Mouse (Mus musculus) stomach, embryonic 14.5 days (tissue): ENCODE results near the gene Mogat2. TPM values are rescaled to one million over a fixed set of nuclear protein-coding genes. Genes with fewer than 3 reads are reported as not detected.

ENCODE experiments used
- ATAC-seq: fragments of 200-750 bp; cut with Nextera tagmentation; 2 replicates; pipeline ENCODE4 v1.8.0; 2017; ENCODE audit warnings: low read depth, moderate TSS enrichment; ENCODE audit not compliant: insufficient number of reproducible peaks, insufficient read depth, low FRiP score
- H3K27ac ChIP-seq: fragments of 300-500 bp; sonication (generic); 2 replicates; pipeline ENCODE4 v1.5.1; 2014; ENCODE audit warnings: mild to moderate bottlenecking, low read length, moderate library complexity, mixed read lengths
- H3K27me3 ChIP-seq: fragments of 300-500 bp; sonication (generic); 2 replicates; pipeline ENCODE4 v1.6.1; 2014; ENCODE audit warnings: low read length, control low read depth, mixed read lengths; ENCODE audit not compliant: control insufficient read depth, insufficient read depth
- H3K36me3 ChIP-seq: fragments of 300-500 bp; sonication (generic); 2 replicates; pipeline ENCODE4 v1.6.1; 2014; ENCODE audit warnings: mild to moderate bottlenecking, control low read depth, low read length, moderate library complexity, mixed read lengths; ENCODE audit not compliant: control insufficient read depth, insufficient read depth
- H3K4me1 ChIP-seq: fragments of 300-500 bp; sonication (generic); 2 replicates; pipeline ENCODE4 v1.6.1; 2014; ENCODE audit warnings: low read length, control low read depth, mixed read lengths; ENCODE audit not compliant: control insufficient read depth, insufficient read depth
- H3K4me2 ChIP-seq: fragments of 300-500 bp; sonication (generic); replicated peaks from 2 replicates; pipeline ENCODE4 v1.6.1; 2014; ENCODE audit warnings: low read depth, low read length, control low read depth
- H3K4me3 ChIP-seq: fragments of 300-500 bp; sonication (generic); 2 replicates; pipeline ENCODE4 v1.5.1; 2014; ENCODE audit warnings: low read depth, low read length, control low read depth
- H3K9ac ChIP-seq: fragments of 300-500 bp; sonication (generic); replicated peaks from 2 replicates; pipeline ENCODE4 v1.6.1; 2014; ENCODE audit warnings: low read depth, mild to moderate bottlenecking, control low read depth, low read length, moderate library complexity, mixed read lengths
- H3K9me3 ChIP-seq: fragments of 300-500 bp; sonication (generic); 2 replicates; pipeline ENCODE4 v1.6.1; 2016; ENCODE audit warnings: low read depth, low read length, control low read depth; ENCODE audit not compliant: control insufficient read depth
- WGBS: fragments of 180-500 bp; shearing (Covaris S2); extraction: QIAGEN DNeasy Blood & Tissue Kit; methylation state at CpG from one replicate; pipeline ENCODE4 v1.1.7; 2014; 5-methylcytosine and 5-hydroxymethylcytosine counted together
- polyA plus RNA-seq: library from polyadenylated mRNA; unstranded; fragments of >200 nt; fragmentation: Nextera tagmentation; extraction: Ambion mirVana; gene quantifications from 2 replicates; pipeline ENCODE4 v1.2.1, GENCODE M21; 2014

The Mogat2 gene
- polyA plus RNA-seq, 1 experiment from 2014 or later, result 7.5 TPM

DNA sequence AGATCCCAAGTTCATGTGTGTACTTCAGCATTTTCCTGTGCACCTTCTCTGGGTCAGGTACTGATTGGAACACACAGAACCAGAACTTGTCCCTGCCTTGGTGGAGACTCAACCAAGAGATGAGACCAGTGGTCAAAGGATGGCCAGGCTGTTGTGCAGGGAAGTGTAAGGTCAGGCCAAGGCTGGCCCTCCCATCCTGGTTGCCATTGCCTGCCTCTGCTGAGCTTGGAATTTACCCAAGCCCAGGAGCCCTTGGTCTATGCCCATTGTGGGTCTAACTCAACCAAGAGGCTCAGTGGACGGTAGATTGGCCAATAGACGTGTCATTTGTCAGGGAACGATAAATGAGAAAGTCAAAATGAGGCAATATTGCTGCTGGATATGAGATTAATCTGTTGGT lies 53.0 kb downstream of the Mogat2 start:
- H3K4me1 ChIP-seq, result peaks cover 3% of the 10 kb centered on the region; the same call in 1 of the 2 replicates
- no peak overlapping the region for H3K4me3 ChIP-seq
- no peaks in the 10 kb centered on the region for H3K27me3 ChIP-seq
- no peak overlapping the region for H3K9ac ChIP-seq
- ATAC-seq, result no peak
- WGBS, result 85% methylated on average over 3 of the region's 3 CpGs
- no peak overlapping the region for H3K4me2 ChIP-seq
- no peaks in the 10 kb centered on the region for H3K36me3 ChIP-seq
- H3K27ac ChIP-seq, result no peak overlapping the region
- no peaks in the 10 kb centered on the region for H3K9me3 ChIP-seq

- no peak for ATAC-seq
- no peak overlapping the region for H3K27ac ChIP-seq
- H3K4me1 ChIP-seq, result peaks cover 3% of the 10 kb centered on the region; the same call in 1 of the 2 replicates
- 74% methylated on average over 6 of the region's 6 CpGs for WGBS
- H3K4me3 ChIP-seq, result no peak overlapping the region
- no peak overlapping the region for H3K9ac ChIP-seq
- no peaks in the 10 kb centered on the region for H3K9me3 ChIP-seq
- H3K36me3 ChIP-seq, result no peaks in the 10 kb centered on the region
- no peaks in the 10 kb centered on the region for H3K27me3 ChIP-seq
- H3K4me2 ChIP-seq, result no peak overlapping the region
Measured at GRCm38 (mm10) chr7:99183751-99184150, 54.7 kb downstream of the Mogat2 start.

DNA sequence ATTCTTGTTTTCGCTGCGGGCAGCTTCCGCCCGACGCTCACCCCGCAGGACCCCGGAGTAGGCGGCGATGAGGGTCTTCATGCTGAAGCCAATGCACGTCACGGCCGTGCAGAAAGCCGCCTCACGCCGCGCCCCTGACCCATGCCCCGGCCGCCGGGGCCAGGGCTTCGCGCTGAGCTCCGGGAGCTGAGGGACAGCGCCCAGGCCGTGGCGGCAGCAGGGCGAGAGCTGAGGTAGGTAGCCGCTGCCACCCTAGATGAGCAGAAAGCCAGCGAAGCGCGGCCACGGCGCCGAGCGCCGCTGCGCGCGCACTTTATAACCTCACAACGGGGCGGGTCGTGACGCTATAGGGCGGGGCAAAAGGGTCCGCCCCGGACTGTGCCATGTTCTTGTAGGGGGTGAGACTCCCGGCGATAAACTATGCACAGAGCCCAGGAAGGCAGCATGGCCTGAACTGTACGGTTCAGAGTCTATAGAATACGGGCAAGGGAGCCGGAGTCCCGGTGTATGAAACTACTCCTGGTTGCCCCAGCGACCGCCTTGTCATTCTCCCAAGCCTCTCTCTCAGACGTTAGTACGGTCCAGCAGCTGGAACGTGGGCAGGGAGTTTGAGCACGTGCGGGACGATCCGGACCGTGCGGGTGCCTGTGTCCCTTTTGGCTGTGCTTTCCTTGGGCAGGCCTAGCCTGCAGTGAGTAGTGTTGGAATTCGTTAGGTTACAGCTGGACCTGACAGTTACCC lies 55.8 kb downstream of the Mogat2 start, which contains the start of gene Dgat2:
Dgat2 (minus strand) TSS at position 288 of the 741 bp plus-strand sequence.
- Histone ChIP-seq H3K27me3 (no peaks in the 10 kb centered on the region), H3K4me1 (peaks cover 3% of the 10 kb centered on the region; the same call in 1 of the 2 replicates), H3K9ac (peak within 1 kb of the TSS; percentile 49), H3K4me2 (peak within 1 kb of the TSS; percentile 90), H3K36me3 (no peaks in the 10 kb centered on the region), H3K4me3 (peak within 1 kb of the TSS; percentile 53), H3K27ac (peak within 1 kb of the TSS; percentile 77), H3K9me3 (no peaks in the 10 kb centered on the region)
- ATAC-seq, result peak; percentile 91
- under 1% methylated on average over 63 of the region's 63 CpGs for WGBS

DNA sequence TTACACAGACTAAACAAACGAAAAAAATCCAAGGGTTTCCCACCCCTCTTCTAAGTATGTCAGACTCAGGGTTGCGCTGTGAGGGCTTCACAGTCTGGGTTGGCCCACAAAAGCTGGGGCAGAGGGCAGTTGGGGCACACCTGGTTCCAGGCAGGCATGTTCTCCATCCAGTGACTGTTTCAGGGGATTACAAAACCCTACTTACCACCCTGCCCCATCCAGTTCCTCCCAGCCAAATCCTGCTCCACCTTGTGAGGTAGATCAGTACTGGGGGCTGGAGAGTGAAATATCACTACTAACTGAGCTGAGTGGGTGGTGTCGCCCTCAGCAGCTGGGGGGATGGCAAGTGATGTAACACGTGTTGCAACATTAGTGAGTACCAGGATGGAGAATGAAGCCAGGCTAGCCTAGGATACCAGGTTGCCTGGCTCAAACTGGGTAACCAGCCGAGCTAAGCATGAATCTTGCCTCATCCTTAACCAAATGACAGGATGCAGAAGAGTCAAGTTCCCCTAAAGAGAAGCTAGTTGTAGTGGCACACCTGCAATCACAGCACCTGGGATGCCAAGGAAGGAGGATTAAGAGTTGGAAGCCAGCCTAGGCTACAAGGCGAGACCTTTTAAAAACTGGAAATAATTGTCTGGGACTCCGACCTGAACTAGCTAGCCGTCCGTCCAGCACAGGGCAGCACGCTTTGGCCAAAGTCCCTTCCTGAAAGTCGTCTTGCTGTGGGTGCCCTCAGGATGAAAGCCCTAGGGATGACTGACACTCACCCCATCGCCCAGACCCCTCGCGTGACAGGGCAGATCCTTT lies 56.6 kb downstream of the Mogat2 start:
- no peak overlapping the region for H3K27ac ChIP-seq

GRCm38 (mm10) chr7:99180162-99180561 lies 58.3 kb downstream of the Mogat2 start:
- H3K9ac ChIP-seq, result no peak overlapping the region
- H3K4me2 ChIP-seq, result no peak overlapping the region
- no peak for ATAC-seq
- H3K9me3 ChIP-seq, result no peaks in the 10 kb centered on the region
- no peak overlapping the region for H3K27ac ChIP-seq
- 86% methylated on average over 1 of the region's 1 CpGs for WGBS
- H3K36me3 ChIP-seq, result no peaks in the 10 kb centered on the region
- no peak overlapping the region for H3K4me3 ChIP-seq
- no peaks in the 10 kb centered on the region for H3K27me3 ChIP-seq
- H3K4me1 ChIP-seq, result peaks cover 3% of the 10 kb centered on the region; the same call in 1 of the 2 replicates

More for the DNA sequence above, 56.6 kb downstream of the Mogat2 start:
- no peaks in the 10 kb centered on the region for H3K9me3 ChIP-seq
- no peaks in the 10 kb centered on the region for H3K36me3 ChIP-seq
- H3K4me2 ChIP-seq, result peak overlapping the region; percentile 90
- peaks cover 3% of the 10 kb centered on the region; the same call in 1 of the 2 replicates for H3K4me1 ChIP-seq
- H3K27me3 ChIP-seq, result no peaks in the 10 kb centered on the region
- H3K4me3 ChIP-seq, result peak overlapping the region; percentile 53
- ATAC-seq, result 0 out of 2 replicates have a peak, but pooled peaks have one; percentile 7
- 22% methylated on average over 14 of the region's 14 CpGs for WGBS
- H3K9ac ChIP-seq, result peak overlapping the region; percentile 49

GRCm38 (mm10) chr7:99179271-99179670 lies 59.1 kb downstream of the Mogat2 start:
- H3K4me3 ChIP-seq, result no peak overlapping the region
- H3K36me3 ChIP-seq, result no peaks in the 10 kb centered on the region
- H3K4me2 ChIP-seq, result no peak overlapping the region
- ATAC-seq, result no peak
- no peak overlapping the region for H3K9ac ChIP-seq
- WGBS, result 89% methylated on average over 9 of the region's 9 CpGs
- no peak overlapping the region for H3K27ac ChIP-seq
- no peaks in the 10 kb centered on the region for H3K9me3 ChIP-seq
- peaks cover 3% of the 10 kb centered on the region; the same call in 1 of the 2 replicates for H3K4me1 ChIP-seq
- no peaks in the 10 kb centered on the region for H3K27me3 ChIP-seq

DNA sequence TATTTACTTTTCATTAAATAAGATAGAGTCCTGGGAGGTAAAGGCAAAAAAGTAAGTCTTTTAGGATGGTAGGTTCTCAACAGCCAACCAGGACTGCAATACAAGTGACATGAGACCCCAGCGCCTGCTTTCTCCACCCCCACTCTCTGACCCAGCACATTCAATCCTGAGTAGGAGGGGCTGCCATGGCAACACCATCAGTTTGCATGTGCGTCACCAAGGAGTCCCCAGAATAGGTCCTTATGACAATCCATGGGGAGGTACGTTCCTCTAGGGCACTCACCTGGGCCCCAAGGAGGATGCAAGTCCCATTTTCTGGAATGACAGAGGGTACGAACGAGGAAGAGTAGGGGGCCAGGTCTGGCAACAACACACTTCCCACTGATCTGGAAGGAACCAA lies 61.0 kb downstream of the Mogat2 start:
- Histone ChIP-seq H3K4me2 (no peak overlapping the region), H3K4me3 (no peak overlapping the region), H3K27me3 (no peaks in the 10 kb centered on the region), H3K9ac (no peak overlapping the region), H3K9me3 (no peaks in the 10 kb centered on the region), H3K36me3 (no peaks in the 10 kb centered on the region), H3K27ac (no peak overlapping the region), H3K4me1 (peaks cover 3% of the 10 kb centered on the region; the same call in 1 of the 2 replicates)
- 86% methylated on average over 5 of the region's 5 CpGs for WGBS
- no peak for ATAC-seq

DNA sequence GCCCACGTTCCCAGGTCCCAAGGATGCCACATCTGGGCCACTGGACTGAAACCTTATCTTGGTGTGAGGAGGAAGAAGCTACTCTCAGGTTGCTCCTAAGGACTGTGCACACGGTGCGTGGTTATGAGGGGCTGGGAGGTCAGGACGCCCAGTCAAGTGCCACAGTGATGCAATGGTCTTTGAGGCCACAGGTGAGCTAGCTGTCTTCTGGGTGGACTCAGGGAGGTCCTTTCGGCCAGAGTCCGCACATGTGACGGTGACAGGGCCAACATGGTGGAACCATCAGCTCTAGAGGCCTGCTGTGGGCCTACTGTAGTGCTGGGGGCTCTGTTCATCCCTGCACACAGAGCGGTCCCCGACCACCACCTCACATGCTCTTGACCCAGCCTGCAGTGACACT lies 62.8 kb downstream of the Mogat2 start:
- Histone ChIP-seq H3K4me2 (no peak overlapping the region), H3K9me3 (no peaks in the 10 kb centered on the region), H3K36me3 (no peaks in the 10 kb centered on the region), H3K4me3 (no peak overlapping the region), H3K27me3 (no peaks in the 10 kb centered on the region), H3K27ac (no peak overlapping the region), H3K4me1 (no peaks in the 10 kb centered on the region), H3K9ac (no peak overlapping the region)
- WGBS, result 89% methylated on average over 9 of the region's 9 CpGs
- ATAC-seq, result no peak
